Mouse (Mus musculus): ENCODE measurements around the gene Tcp10b. TPM values are rescaled to one million over a fixed set of nuclear protein-coding genes. Genes with fewer than 3 reads are reported as not detected.

Gene Tcp10b
- polyA plus RNA-seq, 1 experiment from 2014 or later, result 0.11 TPM

Other genes starting within 250 kb of the Tcp10b start
- gene Mas1, start 193.0 kb upstream of the Tcp10b start, polyA plus RNA-seq (2015; fragmentation: Nextera tagmentation; extraction: Ambion mirVana), result 0.25 and 0.40 TPM in 2 replicates
- gene Mrgprh, start 185.1 kb upstream of the Tcp10b start, polyA plus RNA-seq (2015; fragmentation: Nextera tagmentation; extraction: Ambion mirVana), result not detected in 2 replicates
- 0.69 and 1.2 TPM in 2 replicates for gene Pnldc1, start 150.9 kb upstream of the Tcp10b start, polyA plus RNA-seq (2015; fragmentation: Nextera tagmentation; extraction: Ambion mirVana)
- gene Tcp1, start 145.4 kb upstream of the Tcp10b start, polyA plus RNA-seq (2015; fragmentation: Nextera tagmentation; extraction: Ambion mirVana), result 344 and 362 TPM in 2 replicates
- gene Mrpl18, start 144.8 kb upstream of the Tcp10b start, polyA plus RNA-seq (2015; fragmentation: Nextera tagmentation; extraction: Ambion mirVana), result 135 and 139 TPM in 2 replicates
- gene Acat3, start 120.5 kb upstream of the Tcp10b start, polyA plus RNA-seq (2015; fragmentation: Nextera tagmentation; extraction: Ambion mirVana), result 0.87 and 0.92 TPM in 2 replicates
- gene Acat2, start 100.4 kb upstream of the Tcp10b start, polyA plus RNA-seq (2015; fragmentation: Nextera tagmentation; extraction: Ambion mirVana), result 83.8 and 91.4 TPM in 2 replicates
- gene Wtap, start 66.9 kb upstream of the Tcp10b start, polyA plus RNA-seq (2015; fragmentation: Nextera tagmentation; extraction: Ambion mirVana), result 126 and 128 TPM in 2 replicates
- 102 and 116 TPM in 2 replicates for gene Sod2, start 54.3 kb upstream of the Tcp10b start, polyA plus RNA-seq (2015; fragmentation: Nextera tagmentation; extraction: Ambion mirVana)
- gene Gpr31b, start 8.8 kb upstream of the Tcp10b start, polyA plus RNA-seq (2015; fragmentation: Nextera tagmentation; extraction: Ambion mirVana), result not detected in 2 replicates
- not detected in 2 replicates for gene Unc93a, start 70.7 kb downstream of the Tcp10b start, polyA plus RNA-seq (2015; fragmentation: Nextera tagmentation; extraction: Ambion mirVana)
- gene Smok2a, start 160.1 kb downstream of the Tcp10b start, polyA plus RNA-seq (2015; fragmentation: Nextera tagmentation; extraction: Ambion mirVana), result not detected in 2 replicates
- gene Smok2b, start 169.2 kb downstream of the Tcp10b start, polyA plus RNA-seq (2015; fragmentation: Nextera tagmentation; extraction: Ambion mirVana), result not detected in 2 replicates

All from lung, embryonic 16.5 days (tissue).